Mouse (Mus musculus): ENCODE results near the gene Pcp4l1. TPM values are rescaled to one million over a fixed set of nuclear protein-coding genes. Genes with fewer than 3 reads are reported as not detected.

Gene Pcp4l1
- total RNA-seq, 2 experiments from 2014 or later = 3.2 TPM; not detected in 1

DNA sequence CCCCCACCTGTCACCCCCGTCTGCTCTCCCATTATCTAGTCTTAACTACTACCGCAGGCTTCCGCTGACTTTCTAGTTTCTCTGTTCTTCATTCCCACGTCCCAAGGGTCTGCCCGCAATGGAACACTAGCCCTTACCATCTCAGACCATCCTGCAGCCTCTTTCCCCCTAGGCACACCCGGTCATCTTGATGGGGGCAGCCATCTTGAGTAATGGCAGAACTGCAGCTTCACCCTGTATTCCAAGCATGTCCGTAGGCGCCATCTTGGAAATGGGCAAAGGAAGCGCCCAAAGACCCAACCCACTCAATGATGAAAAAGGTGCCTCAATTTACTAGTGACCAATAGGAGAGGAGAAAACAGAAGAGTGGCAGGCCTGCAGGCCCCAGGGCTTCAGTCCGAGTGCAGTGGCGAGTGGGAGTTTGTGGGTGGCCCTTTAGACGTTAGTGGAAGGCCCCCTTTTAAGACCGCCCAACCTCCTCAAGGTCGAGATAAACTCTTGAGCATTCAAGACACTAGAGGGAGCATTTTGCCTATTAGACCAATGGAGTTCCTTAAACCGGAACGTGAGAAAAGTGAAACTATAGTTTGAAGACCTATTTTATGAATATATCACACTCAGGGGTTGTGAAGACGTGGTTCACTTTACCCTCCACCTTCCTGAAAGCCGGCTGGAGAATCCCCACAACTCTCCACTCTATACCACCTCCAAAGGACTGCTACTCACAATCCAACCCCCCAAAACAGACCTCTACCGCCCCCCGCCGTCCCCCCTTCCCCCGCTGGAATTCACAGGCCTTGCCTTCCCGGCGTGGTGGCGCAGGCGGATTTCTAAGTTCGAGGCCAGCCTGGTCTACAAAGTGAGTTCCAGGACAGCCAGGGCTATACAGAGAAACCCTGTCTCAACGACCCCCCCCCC is 26.4 kb upstream of the Pcp4l1 start, which contains the start of gene Tomm40l:
TSS of gene Tomm40l (minus strand) at position 277 of the 918 bp plus-strand sequence.
- ATAC-seq (replicated peaks; ENCODE audit: low FRiP score, poor library complexity, severe bottlenecking) = peak; percentile 94

DNA sequence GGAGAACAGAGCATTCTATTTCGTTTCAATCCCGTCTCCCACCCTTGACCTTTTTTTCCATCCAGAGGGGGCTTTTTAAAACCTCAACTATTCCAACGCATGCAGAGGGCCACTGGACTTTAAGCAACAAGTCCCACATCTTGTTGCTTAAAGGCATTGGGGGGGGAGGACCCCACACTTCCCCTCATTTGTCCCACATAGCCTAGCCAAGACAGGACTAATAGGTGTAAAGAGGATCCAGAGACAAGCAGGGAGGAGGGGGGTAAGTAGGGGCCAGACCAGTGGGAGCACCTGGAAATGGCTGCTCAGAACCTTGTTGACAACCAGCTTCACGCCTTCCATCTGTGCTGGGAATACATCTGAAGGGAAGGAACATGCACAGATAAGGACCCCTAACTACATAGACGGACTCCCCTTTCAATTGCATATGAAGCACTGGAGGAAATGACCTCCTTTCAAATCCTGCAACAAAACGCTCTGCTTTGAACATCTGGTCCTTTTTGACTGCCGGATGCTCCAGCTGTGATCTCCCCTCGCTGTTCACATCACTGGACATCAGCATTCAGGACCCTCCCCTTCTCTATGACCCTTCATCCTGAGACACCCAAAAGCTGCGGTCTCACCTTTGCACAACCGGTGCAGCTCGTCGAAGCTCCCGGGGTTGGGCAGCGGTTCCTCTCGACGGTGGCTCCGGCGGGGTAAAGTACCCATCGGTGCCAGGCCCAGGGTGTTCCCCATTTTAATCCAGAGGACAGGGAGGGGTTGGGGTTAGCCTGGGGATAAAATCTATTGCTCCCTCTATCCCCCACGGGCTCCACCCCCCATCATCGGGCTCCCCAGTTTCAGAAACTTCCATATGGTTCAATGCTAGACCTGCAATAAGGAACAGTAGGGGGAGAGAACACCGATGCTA is 25.5 kb upstream of the Pcp4l1 start:
- no peak for ATAC-seq (replicated peaks; ENCODE audit: low FRiP score, poor library complexity, severe bottlenecking)

DNA sequence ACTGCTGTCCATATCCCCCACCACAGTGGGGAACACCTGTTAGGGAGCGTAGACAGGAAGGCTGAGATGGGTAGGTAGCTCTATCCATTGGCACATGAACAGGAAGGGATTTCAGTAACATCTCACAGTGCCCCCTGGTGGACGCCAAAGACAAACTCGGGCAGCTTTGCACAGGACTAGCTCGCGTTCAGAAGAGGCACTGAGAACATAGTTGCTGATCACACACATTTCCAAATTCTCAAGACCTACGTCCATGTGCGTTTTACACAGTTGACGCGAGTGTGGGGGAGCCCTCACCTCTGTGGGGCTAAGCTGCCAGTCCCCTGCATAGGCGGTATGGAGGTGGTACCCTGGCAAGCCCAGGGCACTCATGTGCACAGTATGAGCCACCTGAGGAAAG is 24.8 kb upstream of the Pcp4l1 start:
- ATAC-seq (replicated peaks; ENCODE audit: low FRiP score, poor library complexity, severe bottlenecking) = peak; percentile 48

DNA sequence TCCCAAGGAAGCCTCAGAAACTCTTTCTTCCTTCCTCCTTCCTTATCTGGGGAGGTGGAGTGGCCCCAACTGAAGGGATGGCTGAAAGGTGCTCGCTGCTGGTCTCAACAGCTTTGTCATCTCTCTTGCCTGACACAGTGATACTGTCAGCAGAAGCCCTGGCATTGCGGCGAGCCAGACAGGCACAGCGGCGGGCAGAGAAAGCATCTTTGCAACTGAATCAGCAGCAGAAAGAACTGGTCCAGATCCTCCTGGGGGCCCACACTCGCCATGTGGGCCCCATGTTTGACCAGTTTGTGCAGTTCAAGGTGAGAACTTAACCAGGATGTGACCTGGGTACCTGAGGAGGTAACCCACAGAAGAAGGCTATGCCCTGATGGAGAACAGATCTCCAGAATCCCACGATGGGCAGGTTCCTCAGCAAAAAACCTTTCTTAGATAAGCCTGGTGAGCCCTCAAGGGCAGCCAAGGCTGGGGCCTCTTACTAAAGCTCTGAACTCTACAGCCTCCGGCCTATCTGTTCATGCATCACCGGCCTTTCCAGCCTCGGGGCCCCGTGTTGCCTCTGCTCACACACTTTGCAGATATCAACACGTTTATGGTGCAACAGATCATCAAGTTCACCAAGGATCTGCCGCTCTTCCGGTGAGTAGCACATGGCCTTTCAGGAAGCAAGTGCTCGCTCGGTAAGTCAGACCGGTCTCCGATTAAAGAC is 20.3 kb upstream of the Pcp4l1 start:
- ATAC-seq (replicated peaks; ENCODE audit: low FRiP score, poor library complexity, severe bottlenecking) = no peak

DNA sequence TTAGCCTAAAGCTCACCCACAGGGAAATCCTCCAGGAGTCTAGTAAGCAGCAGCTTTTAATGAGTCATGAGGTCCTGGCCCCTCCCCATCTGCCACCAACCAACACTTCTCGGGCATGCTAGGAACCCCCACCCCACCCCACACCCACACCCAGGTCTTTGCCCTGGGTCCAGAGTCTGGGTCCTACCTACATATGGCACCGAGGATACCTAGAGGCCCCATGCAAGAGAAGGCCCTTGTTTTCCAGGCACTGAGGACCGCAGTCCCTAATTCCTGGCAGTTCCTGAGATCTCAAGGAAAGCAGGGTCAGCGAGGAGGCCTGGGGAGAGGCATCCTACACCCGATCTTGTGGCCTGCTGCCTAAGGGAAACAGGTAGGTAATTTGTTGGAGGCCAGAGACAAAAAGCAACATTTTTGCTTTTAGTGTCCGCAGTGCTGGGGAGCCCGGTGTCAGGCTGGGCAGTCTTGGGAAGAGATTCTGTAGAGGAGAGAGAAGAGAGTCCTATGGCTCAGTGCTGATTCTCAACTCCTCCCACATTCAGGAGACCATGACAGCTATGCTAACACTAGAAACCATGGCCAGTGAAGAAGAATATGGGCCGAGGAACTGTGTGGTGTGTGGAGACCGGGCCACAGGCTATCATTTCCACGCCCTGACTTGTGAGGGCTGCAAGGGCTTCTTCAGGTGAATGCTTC is 17.9 kb upstream of the Pcp4l1 start, which contains the start of gene Nr1i3:
TSS of gene Nr1i3 (plus strand) at position 170 of the 696 bp plus-strand sequence.
- no peak for ATAC-seq (replicated peaks; ENCODE audit: low FRiP score, poor library complexity, severe bottlenecking)

DNA sequence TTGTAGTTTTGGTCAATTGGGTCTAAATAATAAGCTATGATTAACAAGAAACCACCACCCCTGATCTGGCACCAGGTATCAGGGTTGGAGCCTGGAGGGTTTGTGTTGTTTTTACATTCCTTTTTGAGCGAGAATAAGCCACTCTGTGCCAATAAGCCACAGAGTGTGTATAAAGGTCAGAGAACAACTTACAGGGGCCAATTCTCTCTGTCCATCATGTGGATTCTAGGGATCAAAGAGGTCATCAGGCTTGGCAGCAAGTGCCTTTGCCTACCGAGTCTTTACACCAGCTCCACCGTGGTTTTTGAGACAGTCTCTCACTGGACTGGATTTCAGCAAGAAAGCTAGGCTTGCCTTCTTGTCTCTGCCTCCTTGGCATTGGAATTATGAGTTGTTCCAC is 16.8 kb upstream of the Pcp4l1 start:
- ATAC-seq (replicated peaks; ENCODE audit: low FRiP score, poor library complexity, severe bottlenecking) = no peak

- ATAC-seq (replicated peaks; ENCODE audit: low FRiP score, poor library complexity, severe bottlenecking) = no peak
These were observed 13.3 kb upstream of the Pcp4l1 start for GRCm38 (mm10) chr1:171209409-171209808.

DNA sequence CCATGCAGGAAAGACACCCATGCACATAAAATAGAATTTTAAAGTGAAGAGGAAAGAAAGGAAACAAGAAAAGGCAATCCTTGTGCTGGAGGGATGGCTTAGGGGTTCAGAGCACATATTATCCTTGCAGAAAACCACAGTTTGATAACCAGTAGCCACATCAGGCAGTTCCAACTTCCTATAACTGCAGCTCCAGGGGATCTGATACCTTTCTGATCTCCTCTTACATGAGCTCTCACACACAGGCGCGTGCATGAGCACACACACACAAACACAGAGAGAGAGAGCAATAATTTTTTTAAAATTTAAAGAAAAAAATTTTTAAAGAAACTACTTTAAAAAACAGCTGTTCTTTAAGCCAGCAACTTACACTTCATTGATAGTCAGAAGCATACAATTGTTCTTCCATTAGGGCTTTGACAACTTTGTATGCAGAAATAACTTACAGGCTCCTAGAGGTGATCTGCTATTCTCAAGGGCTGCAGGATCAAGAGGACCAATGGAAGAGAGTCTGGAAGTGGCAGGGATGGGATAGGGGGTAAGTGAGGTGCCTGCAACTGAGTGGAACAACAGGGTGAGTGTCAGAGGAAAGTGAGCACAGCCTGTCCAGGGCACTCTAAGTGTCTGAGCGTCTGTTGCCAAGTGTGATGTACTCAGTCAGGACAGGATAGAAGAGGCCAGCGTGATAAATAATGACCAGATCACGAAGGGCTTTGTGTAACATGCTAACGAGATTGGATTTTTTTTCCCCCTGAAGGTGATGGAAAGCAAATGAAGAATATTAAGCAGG is 9.8 kb upstream of the Pcp4l1 start:
- ATAC-seq (replicated peaks; ENCODE audit: low FRiP score, poor library complexity, severe bottlenecking) = no peak

DNA sequence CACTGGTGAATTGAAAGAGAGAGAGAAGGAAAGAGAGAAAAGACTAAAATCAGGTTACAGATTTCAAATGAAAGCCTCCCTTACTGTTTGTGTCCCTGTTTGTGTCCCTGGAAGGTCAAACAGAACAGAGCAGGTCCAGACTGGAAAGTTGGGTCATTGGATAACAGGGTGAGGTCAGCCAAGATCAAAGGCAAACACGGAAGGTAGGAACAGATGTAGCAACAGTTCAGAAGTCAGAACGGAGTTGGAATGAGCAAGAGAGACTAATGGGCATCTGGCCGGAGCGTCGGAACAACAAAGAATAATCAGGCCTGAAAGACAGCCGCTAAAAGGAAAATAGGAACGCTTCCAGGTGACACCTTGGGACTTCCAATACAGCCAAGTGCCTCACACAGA is 8.2 kb upstream of the Pcp4l1 start:
- no peak for ATAC-seq (replicated peaks; ENCODE audit: low FRiP score, poor library complexity, severe bottlenecking)

- ATAC-seq (replicated peaks; ENCODE audit: low FRiP score, poor library complexity, severe bottlenecking) = no peak
These were observed 7.6 kb upstream of the Pcp4l1 start for GRCm38 (mm10) chr1:171203471-171204248.

GRCm38 (mm10) chr1:171200769-171201168 is 4.7 kb upstream of the Pcp4l1 start:
- ATAC-seq (replicated peaks; ENCODE audit: low FRiP score, poor library complexity, severe bottlenecking) = no peak

GRCm38 (mm10) chr1:171199532-171199931 is 3.5 kb upstream of the Pcp4l1 start:
- ATAC-seq (replicated peaks; ENCODE audit: low FRiP score, poor library complexity, severe bottlenecking) = no peak

DNA sequence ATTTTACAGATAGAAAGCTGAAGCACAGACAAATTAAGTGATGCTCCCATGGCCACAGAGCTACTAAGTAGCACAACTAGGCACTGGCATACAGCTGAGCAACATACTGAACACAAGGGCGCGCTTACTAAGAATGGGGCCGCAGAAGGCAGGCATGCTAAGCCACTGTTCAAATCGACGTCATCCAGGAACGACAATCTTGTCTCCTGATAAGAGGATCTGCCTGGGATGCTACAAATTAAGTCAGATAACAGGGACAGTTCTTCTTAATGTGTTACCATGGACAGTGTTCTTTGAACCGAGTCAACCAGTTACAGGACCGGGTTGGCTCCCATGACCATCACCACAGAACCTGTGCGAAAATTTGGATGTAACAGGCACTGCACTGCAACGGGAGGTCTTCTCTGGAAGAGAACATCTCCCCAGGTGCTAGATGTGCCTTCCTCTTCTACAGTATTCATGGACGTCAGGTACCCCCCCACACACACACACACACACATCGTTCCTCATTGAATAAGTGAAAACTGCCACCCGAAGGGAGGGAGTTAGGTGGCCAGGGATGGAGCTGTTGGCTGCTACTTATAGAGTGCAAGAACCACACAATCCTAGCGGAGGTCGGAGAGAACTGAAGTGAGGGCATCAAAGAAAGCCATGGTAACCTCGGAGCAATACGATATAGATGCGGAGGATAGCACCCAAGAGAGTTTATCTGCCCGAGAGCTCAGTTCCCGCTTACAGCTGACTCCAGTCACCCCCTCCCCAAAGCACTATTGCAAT is 834 bp downstream of the Pcp4l1 start:
- no peak for ATAC-seq (replicated peaks; ENCODE audit: low FRiP score, poor library complexity, severe bottlenecking)

DNA sequence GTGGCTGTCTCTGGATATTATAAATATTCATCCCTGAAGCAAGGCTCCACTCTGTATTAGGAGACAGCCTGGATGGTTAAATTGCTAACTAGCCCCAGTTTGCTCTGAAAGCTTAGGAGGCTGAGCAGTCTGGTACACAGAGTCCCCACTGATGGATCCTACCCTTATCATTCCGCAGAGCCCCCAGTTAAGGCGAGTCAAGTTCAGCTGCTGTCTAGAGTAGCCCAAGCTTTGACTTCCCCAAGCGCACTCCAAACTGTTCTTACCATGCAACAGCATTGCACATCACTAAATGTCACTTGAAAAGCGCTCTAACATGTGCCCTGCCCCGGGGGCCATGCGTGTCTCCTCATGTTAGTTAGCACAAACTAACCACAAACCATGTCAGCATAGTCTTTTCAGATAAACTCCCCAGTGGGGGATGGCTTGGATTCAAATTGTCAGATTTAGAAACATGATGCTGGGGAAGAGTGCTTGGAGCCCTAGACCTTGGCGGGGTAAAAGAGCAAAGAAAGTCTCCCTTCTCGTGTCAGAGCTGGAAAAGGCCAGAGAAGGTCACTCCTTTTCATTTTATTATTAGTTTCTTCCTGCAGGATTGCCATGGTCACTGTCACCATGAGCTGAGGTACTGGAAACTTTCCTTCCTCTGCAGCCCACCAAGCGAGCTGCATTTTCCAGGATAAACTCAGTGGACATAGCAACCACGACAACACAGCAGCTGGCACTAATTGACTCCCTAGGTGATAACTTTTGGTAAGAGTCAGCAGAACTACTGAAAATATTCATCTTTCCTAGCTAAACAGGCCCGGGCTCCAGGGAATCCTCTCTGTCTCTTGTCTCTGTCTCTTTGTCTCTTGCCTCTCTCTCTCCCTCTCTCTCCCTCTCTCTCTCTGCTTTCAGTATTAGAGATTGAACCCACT is 1.9 kb downstream of the Pcp4l1 start:
- ATAC-seq (replicated peaks; ENCODE audit: low FRiP score, poor library complexity, severe bottlenecking) = no peak

GRCm38 (mm10) chr1:171193093-171193840 is 2.8 kb downstream of the Pcp4l1 start:
- no peak for ATAC-seq (replicated peaks; ENCODE audit: low FRiP score, poor library complexity, severe bottlenecking)
